ENCODE assay signal across 8 mouse cellular contexts in the genomic region with DNA sequence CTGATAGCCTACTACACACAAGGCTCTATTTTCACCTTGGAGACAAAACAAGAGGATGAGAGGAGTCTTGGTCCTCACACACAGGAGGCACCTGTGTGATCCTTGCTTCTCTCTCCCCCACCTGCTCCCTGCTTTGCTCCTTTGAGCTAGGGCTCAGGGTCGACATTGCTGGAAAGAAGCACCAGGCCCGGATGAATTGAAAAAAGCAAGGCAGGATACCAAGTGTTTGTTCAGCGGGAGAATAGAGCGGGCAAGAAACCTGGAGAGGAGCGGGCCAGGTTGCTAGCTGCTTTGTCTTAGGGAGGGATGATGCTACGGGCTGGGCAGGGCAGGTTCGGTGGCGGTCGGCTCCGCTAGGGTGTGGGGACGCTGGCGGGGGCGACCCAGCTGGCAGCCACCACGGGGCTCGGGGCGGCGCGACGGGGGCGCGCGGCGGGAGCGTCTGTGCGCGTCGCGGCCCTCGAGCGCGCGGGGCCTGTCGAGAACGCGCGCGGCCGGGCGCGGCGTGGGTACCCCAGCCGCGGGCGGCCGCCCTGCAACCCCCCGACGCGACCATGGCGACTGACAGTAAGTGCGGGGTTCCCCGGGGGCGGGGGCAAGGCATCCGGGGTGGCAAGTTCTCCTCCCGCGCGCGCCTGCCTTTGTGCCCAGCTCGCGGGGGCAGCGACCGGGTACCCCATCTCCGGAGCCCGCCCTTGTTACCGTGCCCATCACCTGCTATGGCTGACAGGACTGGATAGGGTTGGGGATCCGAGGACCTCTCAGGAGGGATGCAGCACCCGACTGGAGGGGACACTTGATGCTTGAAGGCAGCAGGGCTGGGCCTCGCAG. TPM values are rescaled to one million over a fixed set of nuclear protein-coding genes. Genes with fewer than 3 reads are reported as not detected.
DNase-seq lines count a peak whose midpoint lies in the region; ATAC-seq lines count a peak whose summit lies in the region.

A gene (plus strand): TSS at position 365 of the 831 bp plus-strand sequence.

- DNase-seq in heart, adult 11 months = peak; percentile 88
- no peak for DNase-seq in heart, postnatal 36 days
- DNase-seq in ZHBTc4 (ENCODE audit: low read depth, low spot score) = peak; percentile 23
- DNase-seq in layer of hippocampus, postnatal 36 days = peak; percentile 60 to 65
- DNase-seq in neural tube, embryonic 10.5 days (ENCODE audit: extremely low spot score, low spot score) = peak; percentile 48
- DNase-seq in B cell, adult 2 months = no peak
- DNase-seq in ovary, postnatal 14 days (ENCODE audit: low spot score) = no peak

- peak within 1 kb of the TSS; percentile 95 for H3K9ac ChIP-seq in forebrain, embryonic 16.5 days (replicated peaks; ENCODE audit: low read depth, low read length)

- peaks cover 14% of the 10 kb centered on the region for H3K4me1 ChIP-seq in forebrain, embryonic 16.5 days (replicated peaks; ENCODE audit: control insufficient read depth, insufficient read depth, low read length)

- H3K4me2 ChIP-seq in forebrain, embryonic 16.5 days (ENCODE audit: low read length) = peak within 1 kb of the TSS; percentile 59

- intact Hi-C loops in heart, postnatal 36 days (cut with DNase I) = no loop called here

- WGBS in forebrain, embryonic 16.5 days = under 1% methylated on average over 62 of the region's 67 CpGs

- no peaks in the 10 kb centered on the region for H3K36me3 ChIP-seq in forebrain, embryonic 16.5 days (ENCODE audit: control insufficient read depth, insufficient read depth)

- H3K27me3 ChIP-seq in forebrain, embryonic 16.5 days (replicated peaks; ENCODE audit: control insufficient read depth, insufficient read depth, low read length) = no peaks in the 10 kb centered on the region; the same call in 1 of the 2 replicates

- peak; percentile 84 for ATAC-seq in forebrain, embryonic 16.5 days

- H3K9me3 ChIP-seq in forebrain, embryonic 16.5 days (ENCODE audit: control insufficient read depth, low read length) = no peaks in the 10 kb centered on the region

- H3K4me3 ChIP-seq in forebrain, embryonic 16.5 days (replicated peaks; ENCODE audit: low read length) = peak within 1 kb of the TSS; percentile 63

- H3K27ac ChIP-seq in forebrain, embryonic 16.5 days (ENCODE audit: low read length) = peak within 1 kb of the TSS; percentile 48

RNA-seq across cellular contexts. Expression of the gene that starts here (rescaled TPM):
- not detected for total RNA-seq in heart, postnatal 36 days (2021)
- polyA plus RNA-seq in forebrain, embryonic 16.5 days (2015; fragmentation: Nextera tagmentation; extraction: Ambion mirVana) = 80.6 and 81.0 TPM in 2 replicates
- 10 to 100 TPM; 54.1 to 57.5 TPM for total RNA-seq in layer of hippocampus, postnatal 36 days (2021)

Comparison
In these comparisons a context has a peak if more than half of its experiments do, and no peak if none do; other contexts are left out.
1. RNA of the gene that starts here (total RNA-seq): 54.1 to 57.5 TPM in layer of hippocampus, postnatal 36 days; not detected in heart, postnatal 36 days; every median in the first group is over 10 times any median in the second.
2. DNase-seq: peak in heart, adult 11 months (single experiment), ZHBTc4 (single experiment), layer of hippocampus, postnatal 36 days (2 of 2) and neural tube, embryonic 10.5 days (single experiment); none in heart, postnatal 36 days (0 of 2), B cell, adult 2 months (0 of 2) and ovary, postnatal 14 days (single experiment).